Mouse (Mus musculus) heart, adult 2 months (tissue): ENCODE data around the gene Tmem177. TPM values are rescaled to one million over a fixed set of nuclear protein-coding genes. Genes with fewer than 3 reads are reported as not detected.
A peak's percentile ranks its signal among the peaks of the same experiment; 100 is the strongest.

ENCODE experiments used
- DNase-seq, 2 experiments: peaks; one replicate each; pipeline ENCODE4 v3.0.0; 2021
- H3K27ac ChIP-seq: fragments of 200-600 bp; 2 replicates; pipeline ENCODE4 v1.8.1; 2022
- H3K27me3 ChIP-seq: fragments of 200-500 bp; 2 replicates; pipeline ENCODE4 v1.6.1; 2012; ENCODE audit warnings: mild to moderate bottlenecking, low read length, inconsistent platforms, mixed read lengths; ENCODE audit not compliant: control insufficient read depth, insufficient read depth
- H3K36me3 ChIP-seq: fragments of 200-500 bp; 2 replicates; pipeline ENCODE4 v1.6.1; 2012; ENCODE audit warnings: low read length, inconsistent platforms; ENCODE audit not compliant: control insufficient read depth, insufficient read depth
- H3K4me1 ChIP-seq: fragments of 200-500 bp; 2 replicates; pipeline ENCODE4 v1.6.1; 2011; ENCODE audit warnings: low read length; ENCODE audit not compliant: control insufficient read depth, insufficient read depth
- H3K4me3 ChIP-seq: fragments of 200-600 bp; 2 replicates; pipeline ENCODE4 v1.8.1; 2022
- H3K79me2 ChIP-seq: fragments of 200-500 bp; replicated peaks from 2 replicates; pipeline ENCODE4 v1.6.1; 2012; ENCODE audit warnings: mild to moderate bottlenecking, inconsistent platforms, low read length, moderate library complexity, mixed read lengths; ENCODE audit not compliant: control insufficient read depth, insufficient read depth
- H3K9ac ChIP-seq: fragments of 200-500 bp; 2 replicates; pipeline ENCODE4 v1.6.1; 2012; ENCODE audit warnings: low read depth, mild to moderate bottlenecking, control low read depth, inconsistent platforms, low read length, mixed read lengths
- CTCF ChIP-seq: fragments of 200-600 bp; IDR thresholded peaks from 2 replicates; pipeline ENCODE4 v1.8.1; 2022; ENCODE audit warnings: antibody characterized with exemption, mild to moderate bottlenecking, moderate library complexity
- EP300 ChIP-seq: fragments of 200-500 bp; IDR thresholded peaks from 2 replicates; pipeline ENCODE4 v1.6.1; 2011; ENCODE audit warnings: low read depth, low read length, control low read depth; ENCODE audit not compliant: insufficient read depth
- POLR2A ChIP-seq: fragments of 200-500 bp; IDR thresholded peaks from 2 replicates; pipeline ENCODE4 v1.6.1; 2011; ENCODE audit warnings: mild to moderate bottlenecking, low read depth, low read length, control low read depth; ENCODE audit not compliant: insufficient read depth
- WGBS: fragments of 180-500 bp; shearing (Covaris S2); methylation state at CpG from one replicate; pipeline ENCODE4 v1.1.7; 2018; 5-methylcytosine and 5-hydroxymethylcytosine counted together
- intact Hi-C: fragments of 180-260 bp; cut with DNase I; formaldehyde crosslinking; loops from one replicate; pipeline ENCODE4 v1.15.1; 2025
- long read RNA-seq: library from polyadenylated mRNA; stranded (forward); transcript quantifications from one replicate; pipeline ENCODE4 v2.0.0, GENCODE M21; 2021
- polyA plus RNA-seq: library from polyadenylated mRNA; depleted of rRNA; stranded (reverse); fragments of >200 nt; gene quantifications from 2 replicates; pipeline ENCODE4 v1.2.3, GENCODE M21; 2012; rRNA removed
- total RNA-seq, 2 experiments: library from RNA; stranded (reverse); gene quantifications; 2 replicates each; pipeline ENCODE4 v1.2.3; 2021

Tmem177 gene
- total RNA-seq (10 to 100 TPM in 1 of 2 experiments, 1 to 10 TPM in 1; 9.8 to 10.6 TPM), polyA plus RNA-seq (7.5 and 13.3 TPM in 2 replicates)
- long read RNA-seq, transcript Tmem177-201 (2 exons, 3,341 nt): major isoform, 24 of 26 reads
- long read RNA-seq, partial matches to known transcripts: 0 of 26 reads
- long read RNA-seq, other reads (novel, unspliced or antisense): 2 of 26 reads

- Histone ChIP-seq H3K4me3 (peak within 1 kb of the TSS; percentile 62), H3K9ac (peak within 1 kb of the TSS; percentile 59), H3K79me2 (no peaks in the 10 kb centered on the region), H3K36me3 (no peaks in the 10 kb centered on the region), H3K27me3 (no peaks in the 10 kb centered on the region), H3K27ac (peak within 1 kb of the TSS; percentile 68), H3K4me1 (peaks cover 1% of the 10 kb centered on the region; the same call in 1 of the 2 replicates)
- intact Hi-C loops: loop anchor here (1.0 to 10.0 kb wide), 2 partner anchors 76 to 448 kb away; partner anchors contain the start of gene Ptpn4
- TF ChIP-seq EP300 (0 out of 2 replicates have a peak, but pooled peaks have one; percentile 32), CTCF (no peak), POLR2A (peak; percentile 82)
- WGBS: 9% methylated on average over 42 of the region's 42 CpGs
- peak; percentile 95 to 98 for DNase-seq
Observed at GRCm38 (mm10) chr1:119912953-119913814, at the start of gene Tmem177. Gene Tmem177, minus strand, starts transcription at chr1:119913208.

GRCm38 (mm10) chr1:119959920-119960319, 46.9 kb upstream of the Tmem177 start:
- Histone ChIP-seq H3K79me2 (no peaks in the 10 kb centered on the region), H3K36me3 (no peaks in the 10 kb centered on the region), H3K4me3 (no peak overlapping the region), H3K27ac (no peak overlapping the region), H3K9ac (no peak overlapping the region), H3K27me3 (no peaks in the 10 kb centered on the region), H3K4me1 (no peaks in the 10 kb centered on the region)
- DNase-seq: no peak
- intact Hi-C loops: no loop called here
- TF ChIP-seq POLR2A (no peak), EP300 (no peak), CTCF (no peak)
- WGBS: 54% methylated on average over 7 of the region's 7 CpGs

GRCm38 (mm10) chr1:119959464-119959863, 46.5 kb upstream of the Tmem177 start:
- no peaks in the 10 kb centered on the region for H3K36me3 ChIP-seq
- no peaks in the 10 kb centered on the region for H3K4me1 ChIP-seq
- no peak for DNase-seq
- WGBS: 95% methylated on average over 4 of the region's 4 CpGs
- intact Hi-C loops: no loop called here
- no peak overlapping the region for H3K27ac ChIP-seq
- TF ChIP-seq POLR2A (no peak), CTCF (no peak), EP300 (no peak)
- H3K4me3 ChIP-seq: no peak overlapping the region
- H3K79me2 ChIP-seq: no peaks in the 10 kb centered on the region
- no peaks in the 10 kb centered on the region for H3K27me3 ChIP-seq
- H3K9ac ChIP-seq: no peak overlapping the region

- WGBS: 52% methylated on average over 9 of the region's 9 CpGs
- Histone ChIP-seq H3K27ac (no peak overlapping the region), H3K27me3 (no peaks in the 10 kb centered on the region), H3K4me1 (no peaks in the 10 kb centered on the region), H3K79me2 (no peaks in the 10 kb centered on the region), H3K9ac (no peak overlapping the region), H3K36me3 (no peaks in the 10 kb centered on the region), H3K4me3 (no peak overlapping the region)
- TF ChIP-seq POLR2A: no peak
- TF ChIP-seq CTCF: no peak
- TF ChIP-seq EP300: no peak
- DNase-seq: no peak
- intact Hi-C loops: no loop called here
Observed at GRCm38 (mm10) chr1:119957716-119958222, 44.8 kb upstream of the Tmem177 start.

- 70% methylated on average over 2 of the region's 2 CpGs for WGBS
- intact Hi-C loops: no loop called here
- Histone ChIP-seq H3K4me3 (no peak overlapping the region), H3K9ac (no peak overlapping the region), H3K27ac (no peak overlapping the region), H3K36me3 (no peaks in the 10 kb centered on the region), H3K79me2 (no peaks in the 10 kb centered on the region), H3K4me1 (no peaks in the 10 kb centered on the region), H3K27me3 (no peaks in the 10 kb centered on the region)
- DNase-seq: no peak
- no peak for TF ChIP-seq CTCF
- TF ChIP-seq POLR2A: no peak
- TF ChIP-seq EP300: no peak
Observed at GRCm38 (mm10) chr1:119954680-119955079, 41.7 kb upstream of the Tmem177 start.
